Comparison of ENCODE assay signal across 20 mouse cellular contexts in genomic region chr1:138571038-138571441, GRCm38 (mm10). TPM values are rescaled to one million over a fixed set of nuclear protein-coding genes. Genes with fewer than 3 reads are reported as not detected.
DNase-seq lines count a peak whose midpoint lies in the region; ATAC-seq and TF ChIP-seq lines count a peak whose summit lies in the region.
"Had no signal": no experiment of that assay in that cellular context is flagged by ENCODE, and none has a peak within 500 bp of the region (broad histone marks: within the 10 kb centered on the region; RNA-seq: fewer than 3 reads in every experiment).

No protein-coding gene starts in this region.

- H3K79me2 ChIP-seq in MEL (ENCODE audit: control insufficient read depth, insufficient read depth, low read length, poor library complexity), result no peaks in the 10 kb centered on the region

- 54% methylated on average over 2 of the region's 2 CpGs for WGBS in heart, embryonic 11.5 days (ENCODE audit: insufficient replicate concordance)
- 56% methylated on average over 2 of the region's 2 CpGs for WGBS in large intestine, adult 2 months

- peak overlapping the region; percentile 54 for H3K4me2 ChIP-seq in heart, embryonic 11.5 days
- H3K4me2 ChIP-seq: kidney, embryonic 15.5 days; limb, embryonic 12.5 days had no signal

- TF ChIP-seq POLR2A in MEL (IDR thresholded peaks at IDR 0.05; ENCODE audit: control insufficient read depth in 1 of 2, insufficient read depth in 1 of 2, low read depth in 1 of 2, low read length in 2 of 2, poor library complexity in 1 of 2), result no peak

- no peak for TF ChIP-seq RAD21 in MEL (IDR thresholded peaks at IDR 0.05; ENCODE audit: low read depth, low read length)

- peaks cover 18% of the 10 kb centered on the region for H3K4me1 ChIP-seq in heart, embryonic 11.5 days (ENCODE audit: control insufficient read depth, insufficient read depth, low read length)
- peaks cover 2 to 12% of the 10 kb centered on the region in 2 experiments; a peak in 3 of 4 replicates for H3K4me1 ChIP-seq in MEL (ENCODE audit: control insufficient read depth in 1 of 2, insufficient read depth in 2 of 2, low read length in 2 of 2)

- no peak for DNase-seq in heart, postnatal 36 days
- DNase-seq in lung, postnatal 36 days, result peak; percentile 19
- no peak for DNase-seq in lung, postnatal 10 days
- DNase-seq in MEL (ENCODE audit: low read depth, low spot score), result peak; percentile 50
- peak; percentile 52 for DNase-seq in large intestine, adult 2 months (ENCODE audit: low read depth, low spot score)
- DNase-seq in cerebellum, postnatal 14 days, result no peak
- DNase-seq in right cerebral cortex, postnatal 25 days, result no peak
- DNase-seq: adrenal gland, postnatal 25 days; cerebellum, adult 9-11 months; gastrocnemius, postnatal 36 days; lung, postnatal 14 days; thymus, adult 2 months had no signal

- no peaks in the 10 kb centered on the region for H3K27me3 ChIP-seq in heart, embryonic 11.5 days (ENCODE audit: control insufficient read depth, insufficient read depth, low read length)
- H3K27me3 ChIP-seq in MEL (ENCODE audit: control insufficient read depth in 1 of 2, insufficient read depth in 2 of 2, low read length in 2 of 2), result no peaks in the 10 kb centered on the region
- H3K27me3 ChIP-seq: kidney, embryonic 15.5 days; limb, embryonic 12.5 days; neural tube, embryonic 12.5 days had no signal

- TF ChIP-seq EP300 in MEL (IDR thresholded peaks at IDR 0.05; ENCODE audit: low read depth in 1 of 2, low read length in 2 of 2), result peak in 1 of 2 experiments; percentile 22; a peak in 1 of 4 replicates

- no peaks in the 10 kb centered on the region for H3K9me3 ChIP-seq in heart, embryonic 11.5 days (replicated peaks; ENCODE audit: control insufficient read depth, low read length)
- H3K9me3 ChIP-seq in MEL (replicated peaks; ENCODE audit: insufficient read depth, low read length), result no peaks in the 10 kb centered on the region
- H3K9me3 ChIP-seq: kidney, embryonic 15.5 days; limb, embryonic 12.5 days; neural tube, embryonic 12.5 days had no signal

- no peak overlapping the region for H3K9ac ChIP-seq in heart, embryonic 11.5 days (ENCODE audit: low read depth, low read length)
- H3K9ac ChIP-seq in MEL (ENCODE audit: control insufficient read depth, low read depth, low read length, poor library complexity, severe bottlenecking), result no peak overlapping the region
- H3K9ac ChIP-seq: kidney, embryonic 15.5 days; limb, embryonic 12.5 days; liver, embryonic 14.5 days; neural tube, embryonic 12.5 days had no signal

- H3K27ac ChIP-seq in heart, embryonic 11.5 days (ENCODE audit: low read depth, low read length), result peak overlapping the region; percentile 48
- no peak overlapping the region for H3K27ac ChIP-seq in MEL (ENCODE audit: control insufficient read depth, low read depth, low read length)
- H3K27ac ChIP-seq: kidney, embryonic 15.5 days; layer of hippocampus, adult 2 months; left cerebral cortex, adult 2 months; limb, embryonic 12.5 days; liver, embryonic 14.5 days; neural tube, embryonic 12.5 days had no signal

- H3K4me3 ChIP-seq in heart, embryonic 11.5 days (ENCODE audit: low read depth, low read length), result no peak overlapping the region
- H3K4me3 ChIP-seq in MEL (ENCODE audit: control insufficient read depth in 1 of 2, insufficient read depth in 1 of 2, low read depth in 2 of 2, low read length in 2 of 2), result no peak overlapping the region
- H3K4me3 ChIP-seq: kidney, embryonic 15.5 days; layer of hippocampus, adult 2 months; left cerebral cortex, adult 2 months; limb, embryonic 12.5 days; neural tube, embryonic 12.5 days had no signal

- TF ChIP-seq CTCF in MEL (IDR thresholded peaks at IDR 0.05 in 2 of 3, conservative IDR thresholded peaks at IDR 0.05 in 1 of 3; ENCODE audit: control insufficient read depth in 1 of 3, insufficient read depth in 1 of 3, low read depth in 2 of 3, low read length in 3 of 3, poor library complexity in 1 of 3, severe bottlenecking in 1 of 3), result no peak

- peak; percentile 64; the same call in 1 of the 2 replicates for ATAC-seq in heart, embryonic 11.5 days (replicated peaks; ENCODE audit: insufficient number of reproducible peaks, low FRiP score, low TSS enrichment)
- ATAC-seq: activated CD4-positive, CD25-positive, alpha-beta regulatory T cell, adult 4 months had no signal

- intact Hi-C loops in heart, postnatal 36 days (cut with DNase I), result loop anchor here (5.0 kb wide), 1 partner anchor 224 kb away; no protein-coding TSS in a partner anchor

- H3K36me3 ChIP-seq in heart, embryonic 11.5 days (ENCODE audit: control insufficient read depth, insufficient read depth, low read length), result no peaks in the 10 kb centered on the region
- peaks cover 0 to 14% of the 10 kb centered on the region in 2 experiments; a peak in 2 of 4 replicates for H3K36me3 ChIP-seq in MEL (ENCODE audit: control insufficient read depth in 1 of 2, insufficient read depth in 2 of 2, low read length in 2 of 2)
- H3K36me3 ChIP-seq: kidney, embryonic 15.5 days; limb, embryonic 12.5 days; neural tube, embryonic 12.5 days had no signal

TF ChIP-seq in MEL, 35 proteins besides CTCF, POLR2A, EP300 and RAD21:
- TF ChIP-seq NRF1 (IDR thresholded peaks at IDR 0.05; ENCODE audit: insufficient read depth, low read depth, low read length, poor library complexity, severe bottlenecking) (no peak), TCF12 (IDR thresholded peaks at IDR 0.05; ENCODE audit: low read depth, low read length) (no peak), ZNF384 (IDR thresholded peaks at IDR 0.05; ENCODE audit: low read depth, low read length) (no peak), GATA1 (IDR thresholded peaks at IDR 0.05; ENCODE audit: low read depth, low read length) (no peak), ZKSCAN1 (IDR thresholded peaks at IDR 0.05; ENCODE audit: low read depth, low read length) (no peak), POLR2AphosphoS5 (IDR thresholded peaks at IDR 0.05; ENCODE audit: borderline replicate concordance, low read depth, low read length) (no peak), MYC (IDR thresholded peaks at IDR 0.05; ENCODE audit: low read depth, low read length) (no peak), MYB (IDR thresholded peaks at IDR 0.05; ENCODE audit: low read depth, low read length) (no peak), NELFE (IDR thresholded peaks at IDR 0.05; ENCODE audit: low read depth, low read length) (no peak), UBTF (IDR thresholded peaks at IDR 0.05; ENCODE audit: borderline replicate concordance, insufficient read depth, low read depth, low read length) (no peak), CHD1 (IDR thresholded peaks at IDR 0.05; ENCODE audit: low read depth, low read length) (no peak), JUND (IDR thresholded peaks at IDR 0.05; ENCODE audit: low read depth, low read length) (no peak)

RNA-seq across cellular contexts. Expression of gene Nek7, which starts 48.9 kb away (rescaled TPM):
- 47.1 TPM in 2 replicates for polyA plus RNA-seq in heart, embryonic 11.5 days (2014; fragmentation: Nextera tagmentation; extraction: Ambion mirVana)
- 10 to 100 TPM; 78.8 to 80.0 TPM for total RNA-seq in heart, postnatal 36 days (2021)
- 4.7 and 6.2 TPM in 2 replicates for total RNA-seq in MEL (2012; rRNA removed)
- 1 to 10 TPM in 1 of 2 experiments, not detected in 1; 9.1 TPM for polyA plus RNA-seq in MEL (2012; ENCODE audit: insufficient read depth in 1 of 2, insufficient read length in 2 of 2, low read depth in 1 of 2, low replicate concordance in 2 of 2, missing spikeins in 1 of 2)
- polyA plus RNA-seq in large intestine, adult 2 months (2012; rRNA removed), result 3.7 and 5.2 TPM in 2 replicates

Comparison
In these comparisons a context has a peak if more than half of its experiments do, and no peak if none do; other contexts are left out.
1. DNase-seq: peak in lung, postnatal 36 days (single experiment), MEL (single experiment) and large intestine, adult 2 months (single experiment); none in heart, postnatal 36 days (0 of 2), lung, postnatal 10 days (single experiment), cerebellum, postnatal 14 days (0 of 2) and right cerebral cortex, postnatal 25 days (single experiment).